Mouse (Mus musculus): ENCODE measurements around the gene Ifnar2. TPM values are rescaled to one million over a fixed set of nuclear protein-coding genes. Genes with fewer than 3 reads are reported as not detected.
A peak's percentile ranks its signal among the peaks of the same experiment; 100 is the strongest.

The Ifnar2 gene
- polyA plus RNA-seq (2014; fragmentation: Nextera tagmentation; extraction: Ambion mirVana): 41.1 and 44.0 TPM in 2 replicates

- Histone ChIP-seq H3K9me3 (ENCODE audit: control insufficient read depth, low read length) (no peaks in the 10 kb centered on the region), H3K36me3 (ENCODE audit: control insufficient read depth, insufficient read depth, low read length) (no peaks in the 10 kb centered on the region), H3K9ac (ENCODE audit: low read length) (peak within 1 kb of the TSS; percentile 91), H3K27ac (ENCODE audit: low read depth) (peak within 1 kb of the TSS; percentile 91), H3K4me1 (replicated peaks; ENCODE audit: control insufficient read depth, insufficient read depth, low read length) (peaks cover 12% of the 10 kb centered on the region; the same call in 1 of the 2 replicates), H3K4me3 (ENCODE audit: low read depth, low read length) (peak within 1 kb of the TSS; percentile 90), H3K4me2 (ENCODE audit: low read length) (peak within 1 kb of the TSS; percentile 71), H3K27me3 (replicated peaks; ENCODE audit: control insufficient read depth, insufficient read depth, low read length) (no peaks in the 10 kb centered on the region)
- ATAC-seq (replicated peaks; ENCODE audit: low FRiP score, low TSS enrichment, low read depth): peak; percentile 90
- peak; percentile 88 for DNase-seq (ENCODE audit: low spot score)
- WGBS: under 1% methylated on average over 62 of the region's 62 CpGs
These were observed at the start of gene Ifnar2 for GRCm38 (mm10) chr16:91372577-91373472. Gene Ifnar2 (plus strand): TSS chr16:91372783.

- H3K4me3 ChIP-seq (ENCODE audit: low read depth, low read length): no peak overlapping the region
- no peak overlapping the region for H3K27ac ChIP-seq (ENCODE audit: low read depth)
- ATAC-seq (replicated peaks; ENCODE audit: low FRiP score, low TSS enrichment, low read depth): no peak
- no peaks in the 10 kb centered on the region for H3K4me1 ChIP-seq (replicated peaks; ENCODE audit: control insufficient read depth, insufficient read depth, low read length)
- no peak overlapping the region for H3K9ac ChIP-seq (ENCODE audit: low read length)
- H3K27me3 ChIP-seq (replicated peaks; ENCODE audit: control insufficient read depth, insufficient read depth, low read length): 0 out of 2 replicates have a peak, but pooled peaks cover 4% of the 10 kb centered on the region
- 79% methylated on average over 7 of the region's 7 CpGs for WGBS
- no peaks in the 10 kb centered on the region for H3K9me3 ChIP-seq (ENCODE audit: control insufficient read depth, low read length)
- DNase-seq (ENCODE audit: low spot score): no peak
- no peak overlapping the region for H3K4me2 ChIP-seq (ENCODE audit: low read length)
- no peaks in the 10 kb centered on the region for H3K36me3 ChIP-seq (ENCODE audit: control insufficient read depth, insufficient read depth, low read length)
These were observed 45.0 kb upstream of the Ifnar2 start for GRCm38 (mm10) chr16:91327605-91328004.

- DNase-seq (ENCODE audit: low spot score) (no peak), ATAC-seq (replicated peaks; ENCODE audit: low FRiP score, low TSS enrichment, low read depth) (no peak)
- Histone ChIP-seq H3K27ac (ENCODE audit: low read depth) (no peak overlapping the region), H3K4me3 (ENCODE audit: low read depth, low read length) (no peak overlapping the region), H3K27me3 (replicated peaks; ENCODE audit: control insufficient read depth, insufficient read depth, low read length) (no peaks in the 10 kb centered on the region), H3K9ac (ENCODE audit: low read length) (no peak overlapping the region), H3K36me3 (ENCODE audit: control insufficient read depth, insufficient read depth, low read length) (no peaks in the 10 kb centered on the region), H3K4me1 (replicated peaks; ENCODE audit: control insufficient read depth, insufficient read depth, low read length) (no peaks in the 10 kb centered on the region), H3K9me3 (ENCODE audit: control insufficient read depth, low read length) (no peaks in the 10 kb centered on the region), H3K4me2 (ENCODE audit: low read length) (no peak overlapping the region)
- 83% methylated on average over 19 of the region's 19 CpGs for WGBS
These were observed 43.7 kb upstream of the Ifnar2 start for GRCm38 (mm10) chr16:91328922-91329321.

- DNase-seq (ENCODE audit: low spot score) (no peak), ATAC-seq (replicated peaks; ENCODE audit: low FRiP score, low TSS enrichment, low read depth) (no peak)
- H3K4me2 ChIP-seq (ENCODE audit: low read length): no peak overlapping the region
- no peaks in the 10 kb centered on the region for H3K27me3 ChIP-seq (replicated peaks; ENCODE audit: control insufficient read depth, insufficient read depth, low read length)
- WGBS: 78% methylated on average over 6 of the region's 6 CpGs
- H3K4me3 ChIP-seq (ENCODE audit: low read depth, low read length): no peak overlapping the region
- H3K9me3 ChIP-seq (ENCODE audit: control insufficient read depth, low read length): no peaks in the 10 kb centered on the region
- H3K9ac ChIP-seq (ENCODE audit: low read length): no peak overlapping the region
- no peaks in the 10 kb centered on the region for H3K4me1 ChIP-seq (replicated peaks; ENCODE audit: control insufficient read depth, insufficient read depth, low read length)
- no peak overlapping the region for H3K27ac ChIP-seq (ENCODE audit: low read depth)
- no peaks in the 10 kb centered on the region for H3K36me3 ChIP-seq (ENCODE audit: control insufficient read depth, insufficient read depth, low read length)
These were observed 42.1 kb upstream of the Ifnar2 start for GRCm38 (mm10) chr16:91330496-91330895.

- DNase-seq (ENCODE audit: low spot score) (peak; percentile 59), ATAC-seq (replicated peaks; ENCODE audit: low FRiP score, low TSS enrichment, low read depth) (no peak)
- H3K36me3 ChIP-seq (ENCODE audit: control insufficient read depth, insufficient read depth, low read length): no peaks in the 10 kb centered on the region
- H3K4me3 ChIP-seq (ENCODE audit: low read depth, low read length): no peak overlapping the region
- H3K9me3 ChIP-seq (ENCODE audit: control insufficient read depth, low read length): no peaks in the 10 kb centered on the region
- WGBS: 29% methylated on average over 5 of the region's 5 CpGs
- H3K27ac ChIP-seq (ENCODE audit: low read depth): no peak overlapping the region
- H3K9ac ChIP-seq (ENCODE audit: low read length): no peak overlapping the region
- no peak overlapping the region for H3K4me2 ChIP-seq (ENCODE audit: low read length)
- no peaks in the 10 kb centered on the region for H3K4me1 ChIP-seq (replicated peaks; ENCODE audit: control insufficient read depth, insufficient read depth, low read length)
- no peaks in the 10 kb centered on the region for H3K27me3 ChIP-seq (replicated peaks; ENCODE audit: control insufficient read depth, insufficient read depth, low read length)
These were observed 41.4 kb upstream of the Ifnar2 start for GRCm38 (mm10) chr16:91331153-91331552.

GRCm38 (mm10) chr16:91332880-91333279 is 39.7 kb upstream of the Ifnar2 start:
- H3K4me2 ChIP-seq (ENCODE audit: low read length): no peak overlapping the region
- no peak overlapping the region for H3K27ac ChIP-seq (ENCODE audit: low read depth)
- H3K27me3 ChIP-seq (replicated peaks; ENCODE audit: control insufficient read depth, insufficient read depth, low read length): no peaks in the 10 kb centered on the region
- H3K36me3 ChIP-seq (ENCODE audit: control insufficient read depth, insufficient read depth, low read length): no peaks in the 10 kb centered on the region
- whole genome bisulfite sequencing: 53% methylated on average over 7 of the region's 7 CpGs
- no peak for ATAC-seq (replicated peaks; ENCODE audit: low FRiP score, low TSS enrichment, low read depth)
- H3K9me3 ChIP-seq (ENCODE audit: control insufficient read depth, low read length): no peaks in the 10 kb centered on the region
- no peak for DNase-seq (ENCODE audit: low spot score)
- H3K4me1 ChIP-seq (replicated peaks; ENCODE audit: control insufficient read depth, insufficient read depth, low read length): no peaks in the 10 kb centered on the region
- no peak overlapping the region for H3K9ac ChIP-seq (ENCODE audit: low read length)
- no peak overlapping the region for H3K4me3 ChIP-seq (ENCODE audit: low read depth, low read length)

GRCm38 (mm10) chr16:91334190-91334893 is 38.2 kb upstream of the Ifnar2 start:
- Histone ChIP-seq H3K9me3 (ENCODE audit: control insufficient read depth, low read length) (no peaks in the 10 kb centered on the region), H3K4me3 (ENCODE audit: low read depth, low read length) (no peak overlapping the region), H3K36me3 (ENCODE audit: control insufficient read depth, insufficient read depth, low read length) (no peaks in the 10 kb centered on the region), H3K9ac (ENCODE audit: low read length) (no peak overlapping the region), H3K4me2 (ENCODE audit: low read length) (no peak overlapping the region), H3K27me3 (replicated peaks; ENCODE audit: control insufficient read depth, insufficient read depth, low read length) (no peaks in the 10 kb centered on the region), H3K27ac (ENCODE audit: low read depth) (no peak overlapping the region), H3K4me1 (replicated peaks; ENCODE audit: control insufficient read depth, insufficient read depth, low read length) (no peaks in the 10 kb centered on the region)
- ATAC-seq (replicated peaks; ENCODE audit: low FRiP score, low TSS enrichment, low read depth) (no peak), DNase-seq (ENCODE audit: low spot score) (no peak)
- WGBS: 24% methylated on average over 10 of the region's 10 CpGs

GRCm38 (mm10) chr16:91336753-91337152 is 35.8 kb upstream of the Ifnar2 start:
- no peaks in the 10 kb centered on the region for H3K36me3 ChIP-seq (ENCODE audit: control insufficient read depth, insufficient read depth, low read length)
- no peaks in the 10 kb centered on the region for H3K9me3 ChIP-seq (ENCODE audit: control insufficient read depth, low read length)
- ATAC-seq (replicated peaks; ENCODE audit: low FRiP score, low TSS enrichment, low read depth) (no peak), DNase-seq (ENCODE audit: low spot score) (no peak)
- WGBS: 86% methylated on average over 4 of the region's 4 CpGs
- no peak overlapping the region for H3K4me2 ChIP-seq (ENCODE audit: low read length)
- no peak overlapping the region for H3K27ac ChIP-seq (ENCODE audit: low read depth)
- H3K27me3 ChIP-seq (replicated peaks; ENCODE audit: control insufficient read depth, insufficient read depth, low read length): no peaks in the 10 kb centered on the region
- no peak overlapping the region for H3K4me3 ChIP-seq (ENCODE audit: low read depth, low read length)
- H3K4me1 ChIP-seq (replicated peaks; ENCODE audit: control insufficient read depth, insufficient read depth, low read length): no peaks in the 10 kb centered on the region
- H3K9ac ChIP-seq (ENCODE audit: low read length): no peak overlapping the region

All from intestine, embryonic 14.5 days (tissue).